Mouse (Mus musculus) forebrain, embryonic 14.5 days (tissue): ENCODE measurements around the gene Oaz2. TPM values are rescaled to one million over a fixed set of nuclear protein-coding genes. Genes with fewer than 3 reads are reported as not detected.
A peak's percentile ranks its signal among the peaks of the same experiment; 100 is the strongest.

ENCODE experiments used
- ATAC-seq: fragments of 200-750 bp; cut with Nextera tagmentation; 2 replicates; pipeline ENCODE4 v1.8.0; 2017; ENCODE audit warnings: mild to moderate bottlenecking, moderate library complexity
- DNase-seq: peaks from one replicate; pipeline ENCODE4 v3.0.0-alpha.2; 2015; ENCODE audit warnings: low spot score
- H3K27ac ChIP-seq: fragments of 300-500 bp; sonication (generic); 2 replicates; pipeline ENCODE4 v1.5.1; 2014; ENCODE audit warnings: low read depth, mild to moderate bottlenecking, control low read depth, low read length, moderate library complexity
- H3K27me3 ChIP-seq: fragments of 300-500 bp; sonication (generic); replicated peaks from 2 replicates; pipeline ENCODE4 v1.6.1; 2014; ENCODE audit warnings: low read length, control low read depth, mixed read lengths; ENCODE audit not compliant: control insufficient read depth, insufficient read depth
- H3K36me3 ChIP-seq: fragments of 300-500 bp; sonication (generic); 2 replicates; pipeline ENCODE4 v1.6.1; 2014; ENCODE audit warnings: low read length, control low read depth; ENCODE audit not compliant: control insufficient read depth, insufficient read depth
- H3K4me1 ChIP-seq: fragments of 300-500 bp; sonication (generic); 2 replicates; pipeline ENCODE4 v1.6.1; 2014; ENCODE audit warnings: antibody characterized with exemption, low read length, control low read depth; ENCODE audit not compliant: control insufficient read depth, insufficient read depth
- H3K4me2 ChIP-seq: fragments of 300-500 bp; sonication (generic); 2 replicates; pipeline ENCODE4 v1.6.1; 2014; ENCODE audit warnings: mild to moderate bottlenecking, control low read depth, low read length
- H3K4me3 ChIP-seq: fragments of 300-500 bp; sonication (generic); 2 replicates; pipeline ENCODE4 v1.5.1; 2014; ENCODE audit warnings: low read depth, low read length, control low read depth
- H3K9ac ChIP-seq: fragments of 300-500 bp; sonication (generic); 2 replicates; pipeline ENCODE4 v1.6.1; 2014; ENCODE audit warnings: mild to moderate bottlenecking, low read length, control low read depth, moderate library complexity
- H3K9me3 ChIP-seq: fragments of 300-500 bp; sonication (generic); replicated peaks from 2 replicates; pipeline ENCODE4 v1.6.1; 2016; ENCODE audit warnings: low read length, control low read depth, mixed read lengths; ENCODE audit not compliant: control insufficient read depth
- WGBS: fragments of 180-500 bp; shearing (Covaris S2); extraction: QIAGEN DNeasy Blood & Tissue Kit; methylation state at CpG from one replicate; pipeline ENCODE4 v1.1.7; 2014; 5-methylcytosine and 5-hydroxymethylcytosine counted together
- polyA plus RNA-seq: library from polyadenylated mRNA; unstranded; fragments of >200 nt; fragmentation: Nextera tagmentation; extraction: Ambion mirVana; gene quantifications from 2 replicates; pipeline ENCODE4 v1.2.1, GENCODE M21; 2014

The Oaz2 gene
- polyA plus RNA-seq, 1 experiment from 2014 or later = 206 TPM

GRCm38 (mm10) chr9:65703926-65704595, 36.3 kb downstream of the Oaz2 start:
- Histone ChIP-seq H3K4me1 (no peaks in the 10 kb centered on the region), H3K4me3 (no peak overlapping the region), H3K27me3 (no peaks in the 10 kb centered on the region), H3K9ac (no peak overlapping the region), H3K27ac (no peak overlapping the region), H3K9me3 (no peaks in the 10 kb centered on the region), H3K4me2 (no peak overlapping the region), H3K36me3 (peaks cover 59% of the 10 kb centered on the region)
- ATAC-seq = no peak
- DNase-seq = no peak
- 89% methylated on average over 24 of the region's 24 CpGs for WGBS

GRCm38 (mm10) chr9:65718195-65718594, 50.4 kb downstream of the Oaz2 start:
- Histone ChIP-seq H3K4me2 (no peak overlapping the region), H3K27me3 (no peaks in the 10 kb centered on the region), H3K4me3 (no peak overlapping the region), H3K9me3 (no peaks in the 10 kb centered on the region), H3K4me1 (peaks cover 3% of the 10 kb centered on the region; the same call in 1 of the 2 replicates), H3K9ac (no peak overlapping the region), H3K27ac (no peak overlapping the region), H3K36me3 (no peaks in the 10 kb centered on the region)
- ATAC-seq (no peak), DNase-seq (no peak)
- 93% methylated on average over 5 of the region's 5 CpGs for WGBS

DNA sequence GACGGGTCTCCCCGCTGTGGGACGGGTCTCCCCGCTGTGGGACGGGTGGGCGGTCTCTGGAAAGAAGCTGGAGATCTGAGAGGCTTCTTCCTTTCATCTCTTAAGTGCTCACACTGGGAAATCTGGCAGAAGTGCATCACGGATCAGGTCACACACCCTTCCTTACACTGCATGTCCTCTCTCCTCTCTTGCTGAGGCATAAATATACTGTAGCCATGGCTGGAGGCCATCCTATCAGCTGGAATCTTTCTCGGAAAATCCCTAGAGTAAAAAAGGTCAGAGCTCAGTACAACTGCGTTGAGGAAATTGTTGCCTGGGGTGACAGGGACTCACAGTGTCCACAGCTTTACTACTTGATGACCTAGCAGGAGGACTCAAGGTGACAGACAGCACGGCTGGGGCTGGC, 53.4 kb downstream of the Oaz2 start:
- no peak for ATAC-seq
- no peak overlapping the region for H3K4me2 ChIP-seq
- no peaks in the 10 kb centered on the region for H3K36me3 ChIP-seq
- no peaks in the 10 kb centered on the region for H3K27me3 ChIP-seq
- H3K9ac ChIP-seq = no peak overlapping the region
- WGBS = 78% methylated on average over 10 of the region's 10 CpGs
- no peak for DNase-seq
- no peak overlapping the region for H3K4me3 ChIP-seq
- no peaks in the 10 kb centered on the region for H3K9me3 ChIP-seq
- H3K4me1 ChIP-seq = peaks cover 30% of the 10 kb centered on the region
- H3K27ac ChIP-seq = no peak overlapping the region

- H3K36me3 ChIP-seq = no peaks in the 10 kb centered on the region
- ATAC-seq (peak; percentile 83), DNase-seq (peak; percentile 88)
- no peaks in the 10 kb centered on the region for H3K27me3 ChIP-seq
- 2% methylated on average over 8 of the region's 8 CpGs for WGBS
- H3K4me3 ChIP-seq = no peak overlapping the region
- H3K9ac ChIP-seq = peak overlapping the region; percentile 4; the same call in 1 of the 2 replicates
- peaks cover 34% of the 10 kb centered on the region for H3K4me1 ChIP-seq
- no peaks in the 10 kb centered on the region for H3K9me3 ChIP-seq
- H3K4me2 ChIP-seq = peak overlapping the region; percentile 5; the same call in 1 of the 2 replicates
- peak overlapping the region; percentile 84 for H3K27ac ChIP-seq
Measured at GRCm38 (mm10) chr9:65724471-65725290, 56.9 kb downstream of the Oaz2 start.

DNA sequence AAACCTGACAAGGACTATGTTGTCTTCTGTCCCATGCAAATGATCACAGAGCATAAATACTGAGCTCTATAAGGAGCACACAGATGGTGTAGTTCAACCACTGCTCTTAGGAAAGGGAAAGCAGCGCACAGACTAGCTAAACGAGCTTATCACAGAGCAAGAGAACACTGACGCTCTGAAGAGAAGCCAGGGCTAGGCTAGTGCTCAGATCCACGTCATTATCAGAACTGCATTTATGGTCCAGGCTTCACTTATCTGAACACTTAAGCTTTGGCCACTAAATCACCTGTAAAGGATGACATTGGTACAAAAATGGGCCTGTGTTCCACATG, 57.5 kb downstream of the Oaz2 start:
- Histone ChIP-seq H3K4me2 (no peak overlapping the region; the same call in 1 of the 2 replicates), H3K4me1 (peaks cover 34% of the 10 kb centered on the region), H3K4me3 (no peak overlapping the region), H3K9ac (peak overlapping the region; percentile 4; the same call in 1 of the 2 replicates), H3K27me3 (no peaks in the 10 kb centered on the region), H3K9me3 (no peaks in the 10 kb centered on the region), H3K36me3 (no peaks in the 10 kb centered on the region), H3K27ac (peak overlapping the region; percentile 84)
- ATAC-seq (peak; percentile 69), DNase-seq (no peak)
- 22% methylated on average over 4 of the region's 4 CpGs for WGBS

GRCm38 (mm10) chr9:65726431-65726830, 58.6 kb downstream of the Oaz2 start:
- 0 out of 2 replicates have a peak, but pooled peaks cover 3% of the 10 kb centered on the region for H3K36me3 ChIP-seq
- no peaks in the 10 kb centered on the region for H3K27me3 ChIP-seq
- H3K4me1 ChIP-seq = peaks cover 34% of the 10 kb centered on the region
- no peak for DNase-seq
- H3K9ac ChIP-seq = no peak overlapping the region
- no peaks in the 10 kb centered on the region for H3K9me3 ChIP-seq
- WGBS = 86% methylated on average over 3 of the region's 3 CpGs
- no peak overlapping the region for H3K4me2 ChIP-seq
- ATAC-seq = no peak
- no peak overlapping the region for H3K27ac ChIP-seq
- H3K4me3 ChIP-seq = no peak overlapping the region

DNA sequence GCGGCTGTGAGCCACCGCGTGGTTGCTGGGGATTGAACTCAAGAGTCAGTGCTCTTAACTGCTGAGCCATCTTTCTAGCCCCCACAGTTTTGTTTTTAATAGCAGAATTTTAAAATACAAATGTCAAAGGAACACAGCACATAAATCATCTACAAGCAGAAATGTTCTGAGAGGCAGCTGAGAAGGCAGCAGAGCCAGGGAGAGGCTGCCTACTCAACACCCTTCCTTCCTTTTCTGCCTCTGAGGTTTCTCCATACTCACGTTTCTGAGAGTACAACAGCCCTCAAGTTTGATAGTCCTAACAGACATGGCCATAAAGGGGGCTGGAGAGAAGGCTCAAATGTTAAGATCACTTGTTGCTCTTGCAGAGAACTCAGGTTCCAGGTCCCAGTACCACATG, 59.7 kb downstream of the Oaz2 start:
- ATAC-seq (no peak), DNase-seq (no peak)
- no peaks in the 10 kb centered on the region for H3K27me3 ChIP-seq
- 92% methylated on average over 4 of the region's 4 CpGs for WGBS
- no peak overlapping the region for H3K4me2 ChIP-seq
- H3K36me3 ChIP-seq = 0 out of 2 replicates have a peak, but pooled peaks cover 3% of the 10 kb centered on the region
- no peak overlapping the region for H3K4me3 ChIP-seq
- no peak overlapping the region for H3K27ac ChIP-seq
- H3K4me1 ChIP-seq = peaks cover 30% of the 10 kb centered on the region
- no peak overlapping the region for H3K9ac ChIP-seq
- H3K9me3 ChIP-seq = no peaks in the 10 kb centered on the region

GRCm38 (mm10) chr9:65728588-65728987, 60.8 kb downstream of the Oaz2 start:
- Histone ChIP-seq H3K4me2 (no peak overlapping the region), H3K9me3 (no peaks in the 10 kb centered on the region), H3K36me3 (0 out of 2 replicates have a peak, but pooled peaks cover 3% of the 10 kb centered on the region), H3K4me3 (no peak overlapping the region), H3K4me1 (peaks cover 28% of the 10 kb centered on the region), H3K27ac (no peak overlapping the region), H3K9ac (no peak overlapping the region), H3K27me3 (no peaks in the 10 kb centered on the region)
- ATAC-seq = no peak
- 96% methylated on average over 6 of the region's 6 CpGs for WGBS
- no peak for DNase-seq

DNA sequence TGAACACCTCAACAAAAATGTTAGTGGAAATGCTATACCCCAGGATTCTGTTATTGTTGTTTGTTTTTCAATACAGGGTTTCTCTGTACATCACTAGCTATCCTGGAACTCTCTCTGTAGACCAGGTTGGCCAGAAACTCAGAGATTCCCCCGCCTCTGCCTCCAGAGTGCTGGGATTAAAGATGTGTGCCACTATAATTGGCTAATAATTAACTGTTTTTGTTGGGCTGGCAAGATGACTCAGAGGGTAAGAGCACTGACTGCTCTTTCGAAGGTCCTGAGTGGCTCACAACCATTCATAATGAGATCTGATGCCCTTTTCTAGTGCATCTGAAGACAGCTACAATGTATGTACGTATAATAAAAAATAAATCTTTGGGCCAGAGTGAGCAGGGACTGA, 67.1 kb downstream of the Oaz2 start:
- Histone ChIP-seq H3K4me1 (no peaks in the 10 kb centered on the region), H3K27me3 (no peaks in the 10 kb centered on the region), H3K36me3 (0 out of 2 replicates have a peak, but pooled peaks cover 3% of the 10 kb centered on the region), H3K27ac (no peak overlapping the region), H3K9ac (no peak overlapping the region), H3K9me3 (no peaks in the 10 kb centered on the region), H3K4me2 (no peak overlapping the region), H3K4me3 (no peak overlapping the region)
- ATAC-seq (no peak), DNase-seq (no peak)
- 92% methylated on average over 3 of the region's 3 CpGs for WGBS
